Mouse (Mus musculus) kidney, adult 2 months (tissue): Measurements from ENCODE around the gene Htr1d.

Experiments used
- CTCF ChIP-seq: fragments of 200-500 bp; conservative IDR thresholded peaks from 2 replicates; pipeline ENCODE4 v1.5.1; 2011; ENCODE audit warnings: low read depth, mild to moderate bottlenecking, control low read depth, low read length, moderate library complexity, mixed read lengths; ENCODE audit not compliant: insufficient read depth, insufficient read length
- POLR2A ChIP-seq: fragments of 200-500 bp; IDR thresholded peaks from one replicate; pipeline ENCODE4 v1.6.1; 2011; ENCODE audit warnings: low read depth, low read length, control low read depth

GRCm38 (mm10) chr4:136461761-136462085 lies 38.4 kb downstream of the Htr1d start:
- TF ChIP-seq POLR2A, result no peak
- no peak for TF ChIP-seq CTCF
